In genomic region chr1:175105426-175105825, GRCm38 (mm10) we compare ENCODE assay signal across 24 mouse cellular contexts.
"Had no signal": no experiment of that assay in that cellular context is flagged by ENCODE, and none has a peak within 500 bp of the region (broad histone marks: within the 10 kb centered on the region; RNA-seq: fewer than 3 reads in every experiment).

No protein-coding gene starts in this region.

- DNase-seq: gastrocnemius, postnatal 14 days; gastrocnemius, postnatal 36 days; heart, adult 11 months; heart, adult 2 months; heart, postnatal 14 days; heart, postnatal 36 days; kidney, adult 11 months; kidney, adult 2 months; kidney, adult 9 months; kidney, postnatal 14 days; kidney, postnatal 36 days; layer of hippocampus, postnatal 36 days; left cerebral cortex, postnatal 4 days had no signal

- H3K4me1 ChIP-seq: heart, embryonic 13.5 days; heart, embryonic 15.5 days; hindbrain, embryonic 13.5 days; hindbrain, embryonic 15.5 days; kidney, embryonic 15.5 days; limb, embryonic 13.5 days; limb, embryonic 15.5 days had no signal

- H3K9me3 ChIP-seq: heart, embryonic 13.5 days; heart, embryonic 15.5 days; hindbrain, embryonic 13.5 days; hindbrain, embryonic 15.5 days; kidney, embryonic 15.5 days; limb, embryonic 13.5 days; limb, embryonic 15.5 days; liver, embryonic 15.5 days had no signal

- H3K4me2 ChIP-seq: heart, embryonic 11.5 days; heart, embryonic 13.5 days; heart, embryonic 15.5 days; hindbrain, embryonic 13.5 days; hindbrain, embryonic 15.5 days; kidney, embryonic 15.5 days; limb, embryonic 13.5 days; limb, embryonic 15.5 days; liver, embryonic 15.5 days had no signal

- H3K4me3 ChIP-seq: heart, adult 2 months; heart, embryonic 13.5 days; heart, embryonic 15.5 days; hindbrain, embryonic 13.5 days; hindbrain, embryonic 15.5 days; kidney, embryonic 15.5 days; limb, embryonic 13.5 days; limb, embryonic 15.5 days; liver, embryonic 15.5 days had no signal

- ATAC-seq: hindbrain, postnatal 0 days had no signal

- H3K27me3 ChIP-seq: heart, embryonic 13.5 days; heart, embryonic 15.5 days; hindbrain, embryonic 13.5 days; hindbrain, embryonic 15.5 days; kidney, embryonic 15.5 days; limb, embryonic 13.5 days; limb, embryonic 15.5 days; liver, embryonic 15.5 days had no signal

- H3K27ac ChIP-seq: heart, adult 2 months; heart, embryonic 13.5 days; heart, embryonic 15.5 days; hindbrain, embryonic 13.5 days; hindbrain, embryonic 15.5 days; hindbrain, postnatal 0 days; kidney, embryonic 15.5 days; kidney, postnatal 0 days; limb, embryonic 13.5 days; limb, embryonic 15.5 days; liver, embryonic 15.5 days had no signal

- H3K36me3 ChIP-seq: heart, embryonic 13.5 days; heart, embryonic 15.5 days; hindbrain, embryonic 13.5 days; hindbrain, embryonic 15.5 days; kidney, embryonic 15.5 days; limb, embryonic 13.5 days; limb, embryonic 15.5 days; liver, embryonic 15.5 days had no signal

- H3K9ac ChIP-seq: heart, embryonic 13.5 days; heart, embryonic 15.5 days; hindbrain, embryonic 13.5 days; hindbrain, embryonic 15.5 days; kidney, embryonic 15.5 days; limb, embryonic 13.5 days; limb, embryonic 15.5 days; liver, embryonic 15.5 days had no signal
